Mouse (Mus musculus): ENCODE measurements around the gene Scaf1. TPM values are rescaled to one million over a fixed set of nuclear protein-coding genes. Genes with fewer than 3 reads are reported as not detected.
A peak's percentile ranks its signal among the peaks of the same experiment; 100 is the strongest.

Scaf1 gene
- total RNA-seq, 2 experiments from 2014 or later = 114 TPM

DNA sequence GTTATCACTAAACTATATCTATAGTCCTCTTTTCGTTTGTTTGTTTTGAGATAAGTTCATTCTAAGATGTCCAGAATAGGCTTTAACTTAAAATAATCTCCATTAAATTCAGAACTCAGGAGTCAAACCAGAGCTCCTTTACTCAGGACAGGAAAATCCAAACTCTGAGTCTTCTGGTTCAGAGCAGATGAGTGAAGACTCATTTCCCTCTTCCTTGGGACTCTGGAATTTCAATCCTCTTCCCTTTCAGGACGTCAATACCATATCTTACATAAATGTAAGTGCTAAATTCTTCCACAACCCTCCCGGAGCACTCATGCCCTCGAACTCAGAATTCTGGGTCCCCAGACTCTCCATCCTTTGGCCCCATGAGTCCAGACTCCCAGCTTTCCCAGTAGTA is 598 bp upstream of the Scaf1 start:
- DNase-seq (ENCODE audit: low spot score in 2 of 2) = no peak

- no peak for DNase-seq (ENCODE audit: low spot score in 2 of 2)
Measured at GRCm38 (mm10) chr7:45015344-45015956, 713 bp downstream of the Scaf1 start.

GRCm38 (mm10) chr7:45014096-45014451 is 2.1 kb downstream of the Scaf1 start:
- DNase-seq (ENCODE audit: low spot score in 2 of 2) = no peak

DNA sequence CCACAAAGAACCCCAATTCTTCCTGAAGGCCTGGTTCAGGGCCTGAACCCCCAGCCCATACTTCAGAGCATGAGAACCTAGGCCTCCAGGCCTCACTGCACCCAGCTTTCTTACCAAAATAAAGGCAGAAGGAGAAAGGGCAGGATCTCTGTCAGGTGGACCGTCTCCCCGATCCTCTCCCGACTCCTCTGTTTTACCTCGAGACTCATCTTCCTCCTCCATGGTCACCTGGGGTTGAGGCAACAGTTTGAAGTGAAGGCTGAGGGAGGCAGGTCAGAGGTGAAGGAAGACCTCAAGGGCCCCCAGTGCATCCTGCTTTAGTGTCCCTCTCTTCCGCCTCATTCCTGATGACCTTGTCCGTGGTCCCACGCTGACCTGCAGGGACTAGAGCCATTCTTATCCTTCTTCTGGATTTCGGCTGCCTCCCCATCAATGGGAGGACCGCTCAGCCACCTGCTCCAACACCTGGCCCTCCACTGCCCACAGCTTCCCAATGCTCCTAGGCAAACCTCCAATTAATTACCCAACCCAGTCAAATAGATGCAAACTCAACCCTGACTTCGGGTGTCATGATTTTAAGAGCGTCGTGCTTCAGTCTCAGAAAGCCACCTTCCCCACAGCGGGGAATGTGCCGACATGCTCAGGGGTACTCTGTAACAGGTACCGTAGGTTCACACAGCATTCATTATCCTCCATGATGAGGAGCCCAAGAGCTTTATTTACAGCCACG is 2.6 kb downstream of the Scaf1 start:
- no peak for DNase-seq (ENCODE audit: low spot score in 2 of 2)

GRCm38 (mm10) chr7:45012824-45013223 is 3.3 kb downstream of the Scaf1 start:
- DNase-seq (ENCODE audit: low spot score in 2 of 2) = no peak

DNA sequence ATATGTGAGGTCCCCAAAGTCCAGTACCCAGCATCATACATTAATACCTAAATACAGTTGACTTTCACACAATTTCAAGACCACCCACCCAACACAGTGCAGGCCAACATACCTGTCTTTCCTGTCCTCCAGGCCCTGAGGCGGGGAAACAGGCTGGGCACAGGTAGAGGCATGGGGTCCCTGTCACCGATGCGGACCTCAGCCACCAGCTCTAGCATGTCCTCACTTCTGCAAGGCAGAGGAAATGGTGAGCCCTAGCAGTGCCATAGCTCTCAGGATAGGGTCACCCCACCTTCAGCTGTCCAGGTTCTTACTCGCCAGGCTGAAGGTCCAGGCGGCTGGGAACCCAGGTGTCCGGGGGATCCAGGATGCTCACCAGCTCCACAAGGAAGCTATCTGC is 4.2 kb downstream of the Scaf1 start:
- no peak for DNase-seq (ENCODE audit: low spot score in 2 of 2)

DNA sequence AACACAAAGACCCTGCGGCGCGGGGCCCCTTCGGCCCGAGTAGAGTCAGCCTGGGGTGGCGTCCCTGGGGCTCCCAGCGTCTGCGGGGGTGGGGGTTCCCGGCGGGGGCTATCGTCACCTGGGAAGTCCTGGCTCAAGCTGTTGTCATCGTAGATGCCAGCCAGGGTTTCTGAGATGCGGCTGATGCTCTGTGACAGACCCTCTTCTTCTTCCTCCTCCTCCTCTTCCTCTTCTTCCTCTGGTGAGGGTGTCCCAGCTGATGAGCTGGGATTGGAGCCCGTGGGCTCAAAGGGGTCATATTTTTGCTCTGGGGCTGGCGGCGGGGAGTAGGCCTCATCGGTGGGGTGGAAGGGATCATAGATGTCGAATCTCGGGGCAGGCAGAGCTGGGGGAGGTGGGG is 7.8 kb downstream of the Scaf1 start:
- no peak for DNase-seq (ENCODE audit: low spot score in 2 of 2)

GRCm38 (mm10) chr7:45007846-45008245 is 8.3 kb downstream of the Scaf1 start:
- DNase-seq (ENCODE audit: low spot score in 2 of 2) = no peak

- DNase-seq (ENCODE audit: low spot score in 2 of 2) = no peak
Measured at GRCm38 (mm10) chr7:45007141-45007540, 9.0 kb downstream of the Scaf1 start.

DNA sequence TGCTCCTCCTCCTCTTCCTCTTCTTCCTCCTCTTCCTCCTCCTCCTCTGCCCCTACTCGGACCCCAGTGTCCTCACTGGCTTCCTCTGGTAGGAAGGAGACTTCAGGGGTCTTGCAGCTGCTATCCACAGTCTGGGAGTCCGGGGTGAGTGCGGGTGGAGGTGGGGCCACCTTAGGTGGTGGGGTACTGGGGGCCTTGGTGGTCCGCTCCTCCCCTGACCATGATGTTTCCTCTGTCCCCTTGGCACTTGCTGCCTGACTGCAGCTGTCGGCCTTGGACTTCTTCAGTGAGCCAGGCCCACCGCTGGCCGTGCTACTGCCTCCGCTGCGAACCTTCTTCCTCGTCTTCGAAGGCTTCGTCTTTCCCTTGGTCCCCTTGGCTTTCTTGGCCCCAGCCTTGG is 9.7 kb downstream of the Scaf1 start:
- DNase-seq (ENCODE audit: low spot score in 2 of 2) = no peak

- no peak for DNase-seq (ENCODE audit: low spot score in 2 of 2)
Measured at GRCm38 (mm10) chr7:45005321-45005992, 10.7 kb downstream of the Scaf1 start.

DNA sequence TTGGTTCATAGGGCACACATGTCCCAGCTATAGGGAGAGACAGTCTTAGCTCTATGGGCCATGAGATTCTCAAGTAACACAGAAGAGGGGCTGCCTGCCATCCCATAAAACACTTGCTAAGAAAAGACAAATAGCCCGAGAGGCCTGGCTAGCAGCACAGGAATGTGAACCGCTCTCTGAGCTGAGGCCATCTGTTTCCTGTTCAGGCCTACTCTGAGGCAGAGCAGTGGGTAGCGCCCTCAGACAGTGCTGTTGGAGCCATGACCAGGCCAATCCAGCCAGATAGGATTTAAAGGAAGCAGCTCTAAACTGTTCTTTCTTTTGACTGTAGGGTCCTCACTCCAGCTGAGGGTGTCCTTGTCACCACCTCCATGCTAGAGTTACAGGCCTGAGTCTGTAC is 11.6 kb downstream of the Scaf1 start:
- no peak for DNase-seq (ENCODE audit: low spot score in 2 of 2)

- no peak for DNase-seq (ENCODE audit: low spot score in 2 of 2)
Measured at GRCm38 (mm10) chr7:45002440-45002839, 13.7 kb downstream of the Scaf1 start.

DNA sequence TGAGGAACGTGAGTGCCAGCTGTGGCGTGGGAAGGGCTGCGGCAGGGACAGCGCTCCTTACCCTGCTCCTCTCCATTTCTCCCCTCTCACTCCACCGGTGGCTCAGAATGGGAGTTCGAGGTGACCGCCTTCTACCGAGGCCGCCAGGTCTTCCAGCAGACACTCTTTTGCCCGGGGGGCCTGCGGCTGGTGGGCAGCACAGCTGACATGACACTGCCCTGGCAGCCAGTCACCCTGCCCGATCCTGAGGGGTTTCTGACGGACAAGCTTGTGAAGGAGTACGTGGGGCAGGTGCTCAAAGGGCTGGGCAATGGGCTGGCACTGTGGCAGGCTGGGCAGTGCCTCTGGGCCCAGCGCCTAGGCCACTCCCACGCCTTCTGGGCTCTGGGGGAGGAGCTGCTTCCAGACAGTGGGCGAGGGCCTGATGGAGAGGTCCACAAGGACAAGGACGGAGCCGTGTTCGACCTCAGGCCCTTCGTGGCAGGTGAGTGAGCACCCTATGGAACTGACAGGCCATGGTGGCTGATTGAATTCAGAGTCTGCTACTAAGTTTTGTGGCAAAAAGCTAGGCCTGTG is 15.5 kb downstream of the Scaf1 start:
- DNase-seq (ENCODE audit: low spot score in 2 of 2) = no peak

- no peak for DNase-seq (ENCODE audit: low spot score in 2 of 2)
Measured at GRCm38 (mm10) chr7:44999753-45000152, 16.4 kb downstream of the Scaf1 start.

DNA sequence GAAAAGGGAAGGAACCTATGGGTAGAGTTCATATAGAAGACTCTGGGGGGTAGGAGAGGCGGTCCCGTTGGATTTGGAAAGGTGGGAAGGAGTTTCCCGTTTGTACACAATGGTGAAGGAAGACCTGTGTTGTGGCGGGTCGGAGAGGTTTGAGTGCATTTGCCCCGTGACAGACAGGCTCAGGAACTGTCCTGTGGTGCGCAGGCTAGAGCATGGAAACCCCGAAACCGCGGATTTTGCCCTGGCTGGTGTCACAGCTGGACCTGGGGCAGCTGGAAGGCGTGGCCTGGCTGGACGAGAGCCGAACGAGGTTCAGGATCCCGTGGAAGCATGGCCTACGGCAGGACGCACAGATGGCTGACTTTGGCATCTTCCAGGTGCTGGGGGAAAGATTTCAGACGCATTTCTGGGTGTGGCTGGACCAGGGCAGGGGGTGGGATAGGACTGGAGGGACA is 17.6 kb downstream of the Scaf1 start, which contains the start of gene Bcl2l12:
TSS of gene Bcl2l12 (minus strand) at position 212 of the 455 bp plus-strand sequence.
- no peak for DNase-seq (ENCODE audit: low spot score in 2 of 2)

- no peak for DNase-seq (ENCODE audit: low spot score in 2 of 2)
Measured at GRCm38 (mm10) chr7:44997940-44998428, 18.2 kb downstream of the Scaf1 start.

DNA sequence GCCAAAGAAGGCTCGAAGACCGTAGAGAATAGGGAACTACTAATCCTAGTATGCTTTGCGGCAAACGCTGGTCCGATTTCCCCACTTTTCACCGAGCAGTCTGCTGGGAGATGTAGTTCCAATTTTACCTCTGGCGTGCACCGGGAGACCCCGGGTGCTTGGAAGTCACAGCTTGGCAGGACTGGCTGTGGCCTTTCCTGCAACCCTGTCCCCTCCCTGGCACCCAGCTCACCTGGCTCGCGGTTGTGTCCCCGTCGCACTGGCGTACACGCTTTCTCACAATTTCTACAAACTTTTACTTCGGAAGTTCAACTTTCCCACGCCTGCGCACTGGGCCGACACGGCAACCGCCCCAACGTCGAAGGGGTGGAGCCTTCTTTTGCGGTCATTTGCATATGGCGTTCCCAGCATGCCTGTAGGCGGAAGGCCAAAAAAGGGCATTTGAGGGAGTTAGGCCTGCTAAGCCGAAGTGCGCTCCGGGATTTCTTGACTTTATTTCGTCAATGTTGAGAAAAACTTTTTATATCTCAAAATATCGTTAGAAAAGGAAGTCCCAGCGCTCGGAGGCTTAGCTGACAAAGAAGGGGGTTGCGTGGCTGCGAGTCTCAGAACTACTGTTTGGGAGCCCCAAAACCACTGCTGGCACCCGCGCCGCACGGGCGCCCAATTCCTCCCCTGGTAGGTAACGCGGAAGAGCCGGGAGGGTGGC is 18.8 kb downstream of the Scaf1 start, which contains the start of gene Irf3:
TSS of gene Irf3 (plus strand) at position 418 of the 709 bp plus-strand sequence.
- peak; percentile 74 to 94 for DNase-seq (ENCODE audit: low spot score in 2 of 2)

DNA sequence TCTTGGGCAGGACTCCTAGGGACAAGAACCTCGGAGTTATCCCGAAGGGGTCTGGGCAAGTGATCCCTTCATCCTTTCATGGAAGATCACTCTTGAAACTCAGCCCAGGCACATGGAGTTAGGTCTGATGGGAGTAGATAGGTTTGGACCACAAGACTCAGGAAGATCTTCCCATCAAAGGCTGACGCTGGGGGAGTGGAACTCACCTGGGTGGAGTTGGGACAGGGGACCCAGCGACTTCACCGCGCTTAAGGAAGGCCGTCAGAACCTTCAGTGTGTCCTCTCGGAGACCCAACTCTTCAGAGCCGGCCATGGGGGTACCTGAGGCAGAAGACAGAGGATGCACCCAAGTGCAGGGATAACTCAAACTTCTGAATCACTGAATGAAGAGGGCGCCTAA is 19.5 kb downstream of the Scaf1 start:
- no peak for DNase-seq (ENCODE audit: low spot score in 2 of 2)

DNA sequence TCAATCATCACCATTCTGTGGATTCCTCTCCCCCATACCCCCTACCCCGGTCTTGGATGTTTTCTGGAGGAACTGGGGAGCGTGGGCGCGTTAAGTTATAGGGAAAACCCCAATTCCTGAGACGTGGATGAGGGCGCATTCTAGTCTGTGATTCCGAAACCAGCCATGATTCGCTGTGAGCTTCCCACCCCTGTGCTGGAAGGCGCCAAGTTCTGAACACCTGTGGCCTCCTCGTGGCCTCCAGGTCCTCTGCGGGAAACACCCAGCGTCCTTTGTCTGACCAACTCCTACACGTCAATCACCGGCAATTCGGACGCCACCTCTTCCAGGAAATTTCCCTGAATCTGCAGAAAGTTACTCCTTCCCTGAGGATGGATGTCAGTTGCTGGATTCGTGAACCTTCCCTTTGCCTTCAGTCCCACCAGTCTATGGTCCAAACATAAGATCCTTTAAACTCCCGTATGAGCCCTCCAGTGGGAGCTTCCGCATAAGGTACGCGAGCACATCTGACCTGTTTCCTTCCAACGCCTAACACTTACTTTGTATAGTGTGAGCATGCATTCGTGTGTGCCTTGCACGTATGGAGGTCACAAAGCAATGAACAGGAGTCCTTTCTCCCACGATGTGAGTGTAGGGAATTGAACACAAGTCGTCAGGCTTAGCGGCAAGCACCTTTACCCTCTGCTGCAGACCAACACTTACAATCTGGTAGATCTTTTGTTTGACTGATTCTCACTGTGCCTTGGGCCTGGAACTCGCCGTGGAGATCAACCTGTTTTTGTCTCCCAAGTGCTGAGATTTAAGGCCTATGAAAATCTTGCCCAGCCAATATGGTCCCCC is 29.1 kb downstream of the Scaf1 start:
- DNase-seq (ENCODE audit: low spot score in 2 of 2) = no peak

All from adrenal gland, postnatal 4 days (tissue).